Mouse (Mus musculus) spleen, adult 2 months (tissue): ENCODE measurements around the gene Grid1. TPM values are rescaled to one million over a fixed set of nuclear protein-coding genes. Genes with fewer than 3 reads are reported as not detected.

Experiments used
- DNase-seq, 2 experiments: peaks; one replicate each; pipeline versions ENCODE4 v3.0.0 to v3.0.0-alpha.2; 2012 to 2021; ENCODE audit warnings: low spot score in 2 of 2, low read depth in 1 of 2
- H3K27ac ChIP-seq: fragments of 200-500 bp; 2 replicates; pipeline ENCODE4 v1.5.1; 2012; ENCODE audit warnings: low read length, inconsistent platforms; ENCODE audit not compliant: insufficient read depth
- H3K27me3 ChIP-seq: fragments of 200-500 bp; 2 replicates; pipeline ENCODE4 v1.6.1; 2012; ENCODE audit warnings: mild to moderate bottlenecking, moderate library complexity, low read length, inconsistent platforms; ENCODE audit not compliant: control insufficient read depth, insufficient read depth
- H3K36me3 ChIP-seq: fragments of 200-500 bp; 2 replicates; pipeline ENCODE4 v1.6.1; 2012; ENCODE audit warnings: mild to moderate bottlenecking, low read length, inconsistent platforms; ENCODE audit not compliant: control insufficient read depth, insufficient read depth
- H3K4me1 ChIP-seq: fragments of 200-500 bp; 2 replicates; pipeline ENCODE4 v1.6.1; 2011; ENCODE audit warnings: inconsistent platforms; ENCODE audit not compliant: control insufficient read depth, insufficient read depth, insufficient read length
- H3K4me3 ChIP-seq: fragments of 200-500 bp; 2 replicates; pipeline ENCODE4 v1.5.1; 2011; ENCODE audit warnings: mild to moderate bottlenecking, inconsistent platforms; ENCODE audit not compliant: insufficient read depth, insufficient read length; ENCODE audit errors: extremely low read depth
- CTCF ChIP-seq: fragments of 200-500 bp; IDR thresholded peaks from 2 replicates; pipeline ENCODE4 v1.5.1; 2011; ENCODE audit warnings: mild to moderate bottlenecking, inconsistent platforms; ENCODE audit not compliant: insufficient read depth, insufficient read length, insufficient replicate concordance; ENCODE audit errors: extremely low read depth
- POLR2A ChIP-seq: fragments of 200-500 bp; IDR thresholded peaks from 2 replicates; pipeline ENCODE4 v1.6.1; 2011; ENCODE audit warnings: low read depth, low read length, inconsistent platforms
- WGBS: fragments of 180-500 bp; shearing (Covaris S2); methylation state at CpG from one replicate; pipeline ENCODE4 v1.1.7; 2018; 5-methylcytosine and 5-hydroxymethylcytosine counted together
- polyA plus RNA-seq: library from polyadenylated mRNA; depleted of rRNA; stranded (reverse); fragments of >200 nt; gene quantifications from 2 replicates; pipeline ENCODE4 v1.2.3, GENCODE M21; 2012

Gene Grid1
- polyA plus RNA-seq, 1 experiment, result 0.02 TPM

DNA sequence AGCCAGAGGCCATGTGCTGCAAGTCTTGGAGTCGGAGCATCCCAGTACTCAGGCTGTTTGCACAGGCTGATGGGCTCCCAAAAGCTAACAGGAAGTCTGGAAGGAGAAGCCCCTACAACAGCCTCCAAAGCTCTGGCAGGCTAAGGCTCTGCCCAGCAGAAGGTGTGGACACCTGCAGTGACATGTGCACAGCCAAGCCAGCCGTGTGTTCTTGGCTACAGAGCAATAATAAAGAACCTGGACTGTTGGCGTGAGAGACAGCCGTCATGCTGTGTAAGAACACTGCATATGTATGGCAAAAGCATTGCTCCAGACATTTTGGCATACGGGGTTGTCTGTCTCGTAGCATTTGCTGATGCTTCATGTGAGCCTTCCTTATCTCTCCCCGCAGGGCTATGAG lies 319.9 kb downstream of the Grid1 start:
- no peak for DNase-seq
- no peaks in the 10 kb centered on the region for H3K4me1 ChIP-seq
- no peak for TF ChIP-seq POLR2A
- TF ChIP-seq CTCF, result no peak
- 79% methylated on average over 7 of the region's 7 CpGs for WGBS
- H3K27ac ChIP-seq, result no peak overlapping the region
- no peaks in the 10 kb centered on the region for H3K27me3 ChIP-seq
- H3K4me3 ChIP-seq, result no peak overlapping the region
- no peaks in the 10 kb centered on the region for H3K36me3 ChIP-seq

DNA sequence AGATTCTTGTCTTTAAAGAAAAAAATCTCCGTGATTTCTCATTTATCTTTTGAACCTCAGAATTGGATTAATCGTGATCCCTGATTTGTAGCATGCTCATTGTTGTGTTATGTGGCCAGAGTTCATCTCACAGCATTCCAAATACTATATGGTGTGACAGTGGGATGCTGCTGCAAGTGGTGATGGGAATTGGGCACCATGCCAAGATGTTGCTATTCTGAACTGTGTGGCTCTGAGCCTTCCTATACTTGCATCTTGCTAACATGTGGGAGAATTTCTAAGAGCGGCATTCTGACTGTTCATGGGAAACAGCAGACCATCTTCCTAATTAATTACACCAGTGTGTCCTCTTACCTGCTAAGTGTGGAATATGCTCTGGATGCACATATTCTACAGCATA lies 332.5 kb downstream of the Grid1 start:
- TF ChIP-seq CTCF (no peak), POLR2A (no peak)
- H3K4me3 ChIP-seq, result no peak overlapping the region
- H3K4me1 ChIP-seq, result no peaks in the 10 kb centered on the region
- H3K36me3 ChIP-seq, result no peaks in the 10 kb centered on the region
- no peaks in the 10 kb centered on the region for H3K27me3 ChIP-seq
- WGBS, result 89% methylated on average over 3 of the region's 3 CpGs
- no peak for DNase-seq
- no peak overlapping the region for H3K27ac ChIP-seq

DNA sequence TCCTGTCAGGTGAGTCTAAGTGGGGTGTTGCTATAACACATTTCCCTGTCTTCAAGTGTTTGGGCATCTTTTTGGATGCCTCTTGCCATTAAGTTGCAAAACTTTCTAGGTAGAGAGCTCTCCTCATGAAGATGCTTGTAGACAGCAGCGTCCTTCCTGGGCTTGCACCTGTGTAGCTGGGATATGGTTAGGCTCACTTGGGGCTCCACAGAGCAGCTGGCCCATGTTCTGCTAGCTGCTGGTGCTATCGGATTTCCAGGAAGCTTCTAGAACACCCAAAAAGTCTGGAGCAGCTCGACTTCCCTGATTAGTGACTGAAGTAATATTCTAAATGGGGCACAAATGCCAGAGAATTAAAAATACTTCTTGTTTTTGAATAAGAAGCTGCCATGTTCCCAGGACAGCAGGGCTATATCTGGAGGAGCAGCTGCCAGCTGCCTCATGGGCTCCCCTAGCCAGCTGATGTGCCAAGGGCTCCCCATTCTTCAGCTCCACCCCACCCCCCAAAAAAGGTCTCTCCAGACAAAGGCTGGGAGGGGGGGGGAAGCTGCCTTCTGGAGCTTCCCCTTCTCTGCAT lies 333.9 kb downstream of the Grid1 start:
- Histone ChIP-seq H3K4me1 (no peaks in the 10 kb centered on the region), H3K4me3 (no peak overlapping the region), H3K27me3 (no peaks in the 10 kb centered on the region), H3K27ac (no peak overlapping the region), H3K36me3 (no peaks in the 10 kb centered on the region)
- WGBS, result 61% methylated on average over 3 of the region's 3 CpGs
- no peak for DNase-seq
- no peak for TF ChIP-seq CTCF
- no peak for TF ChIP-seq POLR2A

DNA sequence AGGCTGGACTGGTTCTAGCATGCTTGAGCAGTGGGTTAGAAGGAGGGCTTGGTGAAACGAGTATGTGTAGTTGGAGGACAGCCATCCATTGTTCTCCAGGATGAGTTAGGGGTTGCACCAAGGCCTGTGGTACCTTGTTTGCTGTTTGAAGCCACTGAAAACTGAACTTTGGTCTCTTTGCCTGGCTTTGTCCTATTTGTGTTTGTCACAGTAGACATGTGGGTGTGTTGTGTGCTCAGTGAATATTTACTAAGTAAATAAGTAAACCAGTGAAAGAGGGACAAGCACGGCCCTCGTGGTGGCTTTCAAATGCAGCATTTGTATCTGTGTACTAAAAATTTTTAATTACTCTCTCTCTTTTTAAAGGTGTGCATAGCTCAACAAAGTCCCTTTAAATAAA lies 334.5 kb downstream of the Grid1 start:
- no peaks in the 10 kb centered on the region for H3K4me1 ChIP-seq
- no peak overlapping the region for H3K27ac ChIP-seq
- DNase-seq, result no peak
- 59% methylated on average over 3 of the region's 3 CpGs for WGBS
- H3K27me3 ChIP-seq, result no peaks in the 10 kb centered on the region
- TF ChIP-seq CTCF, result no peak
- TF ChIP-seq POLR2A, result no peak
- no peak overlapping the region for H3K4me3 ChIP-seq
- H3K36me3 ChIP-seq, result no peaks in the 10 kb centered on the region

DNA sequence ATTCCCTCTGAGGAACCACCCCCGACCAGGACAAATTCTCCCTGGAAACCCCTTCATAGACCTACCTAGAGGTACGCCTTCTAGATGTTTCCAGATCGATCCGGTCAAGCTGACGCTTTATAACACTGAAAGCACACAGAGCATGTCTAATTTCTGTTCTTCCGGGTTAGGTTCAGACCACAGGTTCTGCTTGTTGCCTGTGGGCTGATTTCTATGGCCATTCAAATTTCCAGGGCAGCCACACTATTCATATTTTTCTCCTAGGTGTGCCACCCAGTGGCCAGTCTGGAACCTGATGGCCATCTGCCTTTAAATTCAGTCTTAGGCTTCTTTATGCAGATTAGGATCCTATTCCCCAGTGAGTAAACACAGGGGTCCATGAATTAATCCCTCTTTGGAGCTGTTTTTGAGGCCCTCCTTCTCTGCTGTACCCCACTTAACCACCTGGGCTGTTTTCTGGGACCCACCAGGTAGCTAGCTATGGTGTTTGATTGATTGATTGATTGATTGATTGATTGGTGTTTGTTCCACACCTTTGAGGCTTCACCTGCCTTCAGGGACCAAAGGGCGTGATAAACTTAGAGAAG lies 337.3 kb downstream of the Grid1 start:
- no peaks in the 10 kb centered on the region for H3K36me3 ChIP-seq
- H3K27me3 ChIP-seq, result no peaks in the 10 kb centered on the region
- TF ChIP-seq CTCF (no peak), POLR2A (no peak)
- WGBS, result 81% methylated on average over 7 of the region's 7 CpGs
- H3K4me1 ChIP-seq, result no peaks in the 10 kb centered on the region
- no peak for DNase-seq
- H3K4me3 ChIP-seq, result no peak overlapping the region
- no peak overlapping the region for H3K27ac ChIP-seq

DNA sequence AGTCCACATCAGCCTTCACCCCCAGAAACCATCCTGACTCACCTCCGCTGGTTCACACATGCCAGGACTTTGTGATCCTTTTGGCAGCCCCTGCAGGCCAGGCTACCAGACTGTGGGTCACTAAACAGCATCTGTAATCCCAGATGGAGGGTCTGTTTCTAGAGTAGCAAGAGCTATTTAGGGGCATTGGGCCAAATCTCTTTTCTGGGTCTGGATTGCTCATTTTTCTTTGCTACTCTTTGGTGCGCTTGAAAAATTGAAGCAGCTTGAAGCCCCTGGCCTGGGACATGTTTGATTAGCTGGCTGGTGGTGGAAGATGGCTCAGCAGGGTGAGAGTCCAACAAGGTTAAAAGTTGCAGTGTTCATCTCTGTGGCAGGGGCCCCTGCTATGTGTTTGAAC lies 339.4 kb downstream of the Grid1 start:
- WGBS, result 84% methylated on average over 2 of the region's 2 CpGs
- no peaks in the 10 kb centered on the region for H3K27me3 ChIP-seq
- H3K4me1 ChIP-seq, result no peaks in the 10 kb centered on the region

DNA sequence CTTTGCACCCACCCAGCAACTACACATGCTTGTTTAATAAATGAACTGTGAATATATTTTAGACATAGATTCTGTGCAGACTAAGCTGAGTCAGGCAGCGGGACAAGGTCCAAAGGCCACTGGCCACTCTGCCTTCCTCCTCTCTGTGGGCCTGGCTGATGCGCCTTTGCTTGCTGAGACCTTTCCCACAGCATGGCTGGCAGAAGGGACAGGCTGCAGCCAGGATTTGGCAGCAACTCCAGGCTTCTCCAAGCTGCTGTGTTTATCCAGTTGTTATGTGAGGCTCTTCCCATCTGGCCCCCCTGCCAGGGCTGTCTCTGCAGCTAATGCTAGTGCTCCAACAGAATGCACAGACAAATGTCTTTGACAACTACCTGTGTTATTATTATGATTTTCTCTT lies 347.5 kb downstream of the Grid1 start:
- Histone ChIP-seq H3K4me3 (no peak overlapping the region), H3K36me3 (no peaks in the 10 kb centered on the region), H3K27ac (no peak overlapping the region), H3K4me1 (no peaks in the 10 kb centered on the region), H3K27me3 (no peaks in the 10 kb centered on the region)
- WGBS, result 86% methylated on average over 2 of the region's 2 CpGs
- TF ChIP-seq POLR2A, result no peak
- no peak for TF ChIP-seq CTCF
- no peak for DNase-seq

More for the DNA sequence above, 339.4 kb downstream of the Grid1 start:
- H3K36me3 ChIP-seq, result no peaks in the 10 kb centered on the region
- no peak overlapping the region for H3K4me3 ChIP-seq
- no peak overlapping the region for H3K27ac ChIP-seq
- TF ChIP-seq POLR2A, result no peak
- TF ChIP-seq CTCF, result no peak
- no peak for DNase-seq
